Mouse (Mus musculus): ENCODE data around the gene Exosc9.

- TF ChIP-seq POLR2A (IDR thresholded peaks at IDR 0.05; ENCODE audit: low read depth, low read length): no peak
- TF ChIP-seq CTCF (IDR thresholded peaks at IDR 0.05; ENCODE audit: borderline replicate concordance, insufficient read depth, low read length): no peak
Observed at GRCm38 (mm10) chr3:36559606-36560005, 7.2 kb downstream of the Exosc9 start.

Data from embryonic fibroblast, embryonic 13.5 days (primary cell).